Mouse (Mus musculus): ENCODE measurements around the gene Itpa. TPM values are rescaled to one million over a fixed set of nuclear protein-coding genes. Genes with fewer than 3 reads are reported as not detected.

Itpa gene
- polyA plus RNA-seq, 1 experiment, result 34.3 TPM

DNA sequence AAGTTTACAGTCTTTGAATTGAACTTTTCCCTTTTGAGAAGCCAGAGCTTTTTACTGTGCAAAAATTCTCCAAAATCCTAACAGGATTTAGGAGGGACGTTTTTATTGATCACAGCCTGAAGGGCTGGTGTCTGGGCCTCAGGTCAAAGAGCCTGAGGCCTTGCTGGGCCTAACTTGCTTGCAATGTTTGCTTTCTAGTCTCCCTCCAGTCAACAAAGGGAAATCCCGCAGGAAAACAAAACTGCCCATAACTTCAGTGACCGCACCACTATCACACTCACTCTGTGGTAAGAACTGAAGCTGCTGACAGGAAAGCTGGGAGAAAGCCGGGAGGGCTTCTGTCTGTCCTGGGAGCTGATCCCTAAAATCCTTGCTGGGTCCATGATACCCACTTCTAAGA lies 39.2 kb downstream of the Itpa start:
- no peak for DNase-seq (ENCODE audit: low read depth, low spot score)
- WGBS, result 71% methylated on average over 4 of the region's 4 CpGs

- no peak for DNase-seq (ENCODE audit: low read depth, low spot score)
- 73% methylated on average over 10 of the region's 10 CpGs for WGBS
Observed at GRCm38 (mm10) chr2:130707057-130707456, 39.6 kb downstream of the Itpa start.

- 75% methylated on average over 6 of the region's 6 CpGs for whole genome bisulfite sequencing
- DNase-seq (ENCODE audit: low read depth, low spot score), result no peak
Observed at GRCm38 (mm10) chr2:130717951-130718350, 50.5 kb downstream of the Itpa start.

- WGBS, result 73% methylated on average over 4 of the region's 4 CpGs
- no peak for DNase-seq (ENCODE audit: low read depth, low spot score)
Observed at GRCm38 (mm10) chr2:130724369-130724768, 57.0 kb downstream of the Itpa start.

DNA sequence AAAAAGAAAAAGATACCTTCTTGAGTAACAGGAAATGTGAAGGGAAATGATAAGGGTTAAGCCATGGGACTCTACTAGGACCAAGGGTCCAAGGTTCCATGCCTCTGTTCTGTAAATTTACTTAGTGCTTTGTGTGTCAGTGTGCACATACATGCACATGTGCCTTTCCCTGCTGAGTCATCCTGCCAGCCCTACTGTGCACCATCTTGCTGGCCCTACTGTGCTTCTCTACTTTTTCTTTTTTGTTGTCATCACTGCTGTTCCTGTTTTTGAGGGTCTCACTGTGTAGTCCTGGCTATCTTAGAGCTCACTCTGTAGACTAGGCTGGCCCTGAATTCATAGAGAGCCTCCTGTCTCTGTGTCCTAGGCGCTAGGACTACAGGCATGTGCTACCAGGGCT lies 60.3 kb downstream of the Itpa start:
- WGBS, result 90% methylated on average over 1 of the region's 1 CpGs
- no peak for DNase-seq (ENCODE audit: low read depth, low spot score)

DNA sequence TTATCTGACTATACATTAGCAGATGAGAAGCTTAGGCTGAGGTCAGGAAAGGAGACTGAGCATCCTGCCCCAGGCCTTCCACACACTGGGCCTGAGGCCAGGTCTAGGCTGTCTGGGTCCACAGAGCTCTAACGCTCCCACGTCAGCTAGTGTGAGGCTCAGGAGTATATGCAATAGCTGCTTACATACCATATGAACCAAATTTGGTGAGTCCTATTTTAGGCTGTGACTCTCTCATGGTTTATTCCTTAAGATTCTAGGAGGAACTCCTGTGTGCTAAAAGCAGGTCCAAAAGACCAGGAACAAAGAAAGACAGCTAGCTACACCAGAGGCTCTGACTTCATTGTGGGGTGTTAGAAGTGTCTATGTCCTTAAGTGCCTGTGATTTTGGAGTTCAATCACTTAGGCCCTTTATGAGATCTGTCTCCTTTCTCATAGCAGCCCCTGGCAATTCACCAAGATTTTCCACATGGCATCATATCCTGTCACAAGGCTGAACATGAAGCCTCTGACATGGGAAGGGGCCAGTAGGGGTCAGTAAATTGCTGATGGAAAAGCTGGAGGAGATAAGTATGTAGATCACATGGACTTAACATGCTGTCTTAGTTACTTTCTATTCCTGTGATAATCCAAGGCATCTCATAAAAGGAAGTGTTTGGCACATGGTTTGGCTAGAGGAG lies 61.6 kb downstream of the Itpa start:
- no peak for DNase-seq (ENCODE audit: low read depth, low spot score)

GRCm38 (mm10) chr2:130730746-130731145 lies 63.3 kb downstream of the Itpa start:
- 90% methylated on average over 9 of the region's 9 CpGs for WGBS
- DNase-seq (ENCODE audit: low read depth, low spot score), result no peak

More for the DNA sequence above, 61.6 kb downstream of the Itpa start:
- WGBS, result 84% methylated on average over 2 of the region's 2 CpGs

Other genes with a start within 250 kb of the Itpa start
- gene Vps16, start 243.3 kb upstream of the Itpa start, polyA plus RNA-seq (2012; rRNA removed), result 55.2 and 70.3 TPM in 2 replicates
- 11.0 and 12.5 TPM in 2 replicates for gene Pced1a, start 242.9 kb upstream of the Itpa start, polyA plus RNA-seq (2012; rRNA removed)
- gene Ptpra, start 217.3 kb upstream of the Itpa start, polyA plus RNA-seq (2012; rRNA removed), result 26.4 and 32.3 TPM in 2 replicates
- 56.6 and 62.0 TPM in 2 replicates for gene Mrps26, start 103.9 kb upstream of the Itpa start, polyA plus RNA-seq (2012; rRNA removed)
- gene Oxt, start 91.4 kb upstream of the Itpa start, polyA plus RNA-seq (2012; rRNA removed), result not detected in 2 replicates
- not detected in 2 replicates for gene Avp, start 85.1 kb upstream of the Itpa start, polyA plus RNA-seq (2012; rRNA removed)
- 2.6 and 2.9 TPM in 2 replicates for gene Fastkd5, start 37.6 kb upstream of the Itpa start, polyA plus RNA-seq (2012; rRNA removed)
- 5.9 and 6.7 TPM in 2 replicates for gene Ubox5, start 37.6 kb upstream of the Itpa start, polyA plus RNA-seq (2012; rRNA removed)
- 61.7 and 64.3 TPM in 2 replicates for gene Lzts3, start 24.8 kb upstream of the Itpa start, polyA plus RNA-seq (2012; rRNA removed)
- 56.9 and 58.7 TPM in 2 replicates for gene Ddrgk1, start 3.0 kb upstream of the Itpa start, polyA plus RNA-seq (2012; rRNA removed)
- 0.47 and 1.5 TPM in 2 replicates for gene Slc4a11, start 29.9 kb downstream of the Itpa start, polyA plus RNA-seq (2012; rRNA removed)
- gene 4930402H24Rik, start 238.8 kb downstream of the Itpa start, polyA plus RNA-seq (2012; rRNA removed), result 12.4 and 23.1 TPM in 2 replicates
- gene Atrn, start 238.9 kb downstream of the Itpa start, polyA plus RNA-seq (2012; rRNA removed), result 4.6 and 8.6 TPM in 2 replicates

Data from large intestine, adult 2 months (tissue).